Mouse (Mus musculus): ENCODE measurements at regions not wholly inside any gene's neighbourhood (a gene's known extent, or its start where the extent isn't known, plus 50 kb on each side); places are given as distances from the start of the nearest gene placed in this dataset.

DNA sequence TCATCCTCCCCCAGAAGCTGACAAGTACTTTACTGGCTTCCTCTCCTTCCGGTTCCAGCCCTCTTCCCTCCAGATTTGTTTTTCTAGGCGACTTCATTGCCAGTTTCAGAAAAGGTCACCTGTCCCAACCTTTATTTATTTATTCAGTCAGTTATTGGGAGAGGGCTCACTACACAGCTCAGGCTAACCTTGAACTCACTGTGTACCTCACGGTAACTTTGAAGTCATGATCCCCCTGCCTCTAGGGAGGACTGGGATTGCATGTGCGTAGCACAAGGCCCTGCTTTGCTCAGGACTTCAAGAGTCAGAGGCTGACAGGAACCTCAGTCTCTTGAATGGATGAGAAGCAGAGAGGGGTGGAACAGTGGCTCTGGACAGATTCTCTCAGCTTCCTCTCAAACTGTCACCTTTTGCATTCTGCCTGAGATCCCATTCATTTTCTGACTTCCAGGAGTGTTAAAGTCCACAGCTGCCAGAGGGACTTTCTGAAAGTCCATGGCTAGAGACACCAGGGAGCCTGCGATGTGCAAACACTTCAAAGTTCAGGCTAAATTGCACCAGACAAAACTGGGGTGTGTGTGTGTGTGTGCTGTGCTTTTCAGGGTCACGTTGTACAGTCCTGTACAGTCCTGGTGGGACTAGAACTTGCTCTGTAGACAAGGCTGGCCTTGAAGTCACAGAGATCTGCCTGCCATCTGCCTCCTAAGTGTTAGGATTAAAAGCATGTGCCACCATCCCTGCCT, 211.2 kb upstream of the Atp6ap2 start:
- TF ChIP-seq CTCF (IDR thresholded peaks at IDR 0.05; ENCODE audit: control insufficient read depth, insufficient read depth, insufficient read length) (no peak), MYOD1 (IDR thresholded peaks at IDR 0.05; ENCODE audit: control insufficient read depth, insufficient read length, low read depth) (no peak), CEBPB (IDR thresholded peaks at IDR 0.05; ENCODE audit: low read depth) (no peak)
- Histone ChIP-seq H3K4me3 (ENCODE audit: insufficient read depth, poor library complexity, severe bottlenecking) (no peak overlapping the region), H3K79me2 (ENCODE audit: control insufficient read depth, insufficient read depth) (no peaks in the 10 kb centered on the region), H3K79me3 (ENCODE audit: low read depth) (no peaks in the 10 kb centered on the region), H3K27me3 (ENCODE audit: control insufficient read depth, insufficient read depth, insufficient read length) (no peaks in the 10 kb centered on the region), H3ac (ENCODE audit: control insufficient read depth, insufficient read length, low read depth) (no peak overlapping the region), H3K36me3 (ENCODE audit: control insufficient read depth, insufficient read depth) (no peaks in the 10 kb centered on the region)

DNA sequence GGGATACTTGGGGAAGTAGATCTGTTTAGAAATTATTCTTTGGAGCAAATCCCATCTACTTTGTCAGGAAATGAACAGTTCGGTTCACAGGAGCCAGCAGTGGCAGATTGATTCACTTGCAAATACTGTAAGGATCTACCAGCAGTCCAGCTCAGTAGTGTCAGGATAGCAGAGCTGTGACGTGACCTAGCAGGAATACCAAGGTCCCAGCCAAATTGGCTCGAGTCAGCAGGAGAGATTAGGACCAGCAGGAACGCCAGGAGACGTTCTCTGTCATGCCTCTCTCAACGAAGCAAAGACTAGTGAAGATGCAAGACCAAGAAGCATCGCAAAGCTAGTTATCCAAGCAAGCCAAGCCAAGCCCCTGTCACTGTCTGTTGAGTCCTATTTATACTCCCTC, 210.2 kb upstream of the Atp6ap2 start:
- Histone ChIP-seq H3K79me3 (ENCODE audit: low read depth) (no peaks in the 10 kb centered on the region), H3K4me3 (ENCODE audit: insufficient read depth, poor library complexity, severe bottlenecking) (no peak overlapping the region), H3ac (ENCODE audit: control insufficient read depth, insufficient read length, low read depth) (no peak overlapping the region), H3K36me3 (ENCODE audit: control insufficient read depth, insufficient read depth) (no peaks in the 10 kb centered on the region), H3K79me2 (ENCODE audit: control insufficient read depth, insufficient read depth) (no peaks in the 10 kb centered on the region), H3K27me3 (ENCODE audit: control insufficient read depth, insufficient read depth, insufficient read length) (no peaks in the 10 kb centered on the region)
- no peak for TF ChIP-seq FOSL1 (IDR thresholded peaks at IDR 0.05; ENCODE audit: insufficient read depth, low read length, poor library complexity, severe bottlenecking)
- no peak for TF ChIP-seq CTCF (IDR thresholded peaks at IDR 0.05; ENCODE audit: control insufficient read depth, insufficient read depth, insufficient read length)
- TF ChIP-seq MYOD1 (IDR thresholded peaks at IDR 0.05; ENCODE audit: control insufficient read depth, insufficient read length, low read depth): no peak
- no peak for TF ChIP-seq MYOG (IDR thresholded peaks at IDR 0.05; ENCODE audit: control insufficient read depth, extremely low read depth, insufficient read length)
- TF ChIP-seq USF1 (IDR thresholded peaks at IDR 0.05; ENCODE audit: low read depth): no peak
- TF ChIP-seq MAX (IDR thresholded peaks at IDR 0.05): no peak
- TF ChIP-seq CEBPB (IDR thresholded peaks at IDR 0.05; ENCODE audit: low read depth): no peak

DNA sequence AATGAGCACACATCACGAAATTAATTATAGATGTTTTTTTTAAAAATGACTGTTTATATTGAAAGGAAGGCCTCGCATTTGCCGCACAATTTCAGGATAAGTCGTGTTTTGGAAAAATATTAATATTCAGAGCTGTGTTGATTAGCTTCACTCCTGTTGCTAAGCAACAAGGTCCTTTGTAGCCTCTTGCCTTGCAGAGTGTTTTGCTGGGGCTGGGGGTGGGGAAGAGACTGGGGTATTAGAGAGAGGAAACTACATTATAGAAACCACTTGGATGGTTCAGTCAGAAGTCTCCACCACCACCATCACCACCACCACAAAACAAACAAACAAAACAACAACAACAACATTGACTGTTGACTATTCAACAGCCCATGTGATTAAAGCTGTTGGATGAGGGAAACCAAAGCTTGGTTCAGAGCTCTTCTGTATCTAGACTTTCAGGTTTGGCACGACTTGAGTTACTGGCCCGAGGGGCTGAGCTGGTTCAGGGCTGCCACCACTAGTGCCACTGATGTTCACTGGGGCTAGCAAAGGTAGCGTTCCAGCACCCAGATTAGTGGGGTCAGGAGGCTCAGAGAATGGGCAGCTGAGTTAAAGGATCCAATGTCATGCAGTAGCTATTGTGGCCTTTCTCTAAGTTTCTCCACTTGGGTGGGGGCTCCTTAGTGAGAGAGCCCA, 195.3 kb upstream of the Atp6ap2 start:
- Histone ChIP-seq H3K27me3 (ENCODE audit: control insufficient read depth, insufficient read depth, insufficient read length) (no peaks in the 10 kb centered on the region), H3K79me3 (ENCODE audit: low read depth) (no peaks in the 10 kb centered on the region), H3K36me3 (ENCODE audit: control insufficient read depth, insufficient read depth) (no peaks in the 10 kb centered on the region), H3K79me2 (ENCODE audit: control insufficient read depth, insufficient read depth) (no peaks in the 10 kb centered on the region), H3ac (ENCODE audit: control insufficient read depth, insufficient read length, low read depth) (no peak overlapping the region), H3K4me3 (ENCODE audit: insufficient read depth, poor library complexity, severe bottlenecking) (no peak overlapping the region)
- TF ChIP-seq CTCF (IDR thresholded peaks at IDR 0.05; ENCODE audit: control insufficient read depth, insufficient read depth, insufficient read length): no peak
- no peak for TF ChIP-seq USF1 (IDR thresholded peaks at IDR 0.05; ENCODE audit: low read depth)
- no peak for TF ChIP-seq MYOG (IDR thresholded peaks at IDR 0.05; ENCODE audit: control insufficient read depth, extremely low read depth, insufficient read length)
- no peak for TF ChIP-seq MYOD1 (IDR thresholded peaks at IDR 0.05; ENCODE audit: control insufficient read depth, insufficient read length, low read depth)
- TF ChIP-seq FOSL1 (IDR thresholded peaks at IDR 0.05; ENCODE audit: insufficient read depth, low read length, poor library complexity, severe bottlenecking): no peak
- TF ChIP-seq CEBPB (IDR thresholded peaks at IDR 0.05; ENCODE audit: low read depth): no peak
- TF ChIP-seq MAX (IDR thresholded peaks at IDR 0.05): no peak

DNA sequence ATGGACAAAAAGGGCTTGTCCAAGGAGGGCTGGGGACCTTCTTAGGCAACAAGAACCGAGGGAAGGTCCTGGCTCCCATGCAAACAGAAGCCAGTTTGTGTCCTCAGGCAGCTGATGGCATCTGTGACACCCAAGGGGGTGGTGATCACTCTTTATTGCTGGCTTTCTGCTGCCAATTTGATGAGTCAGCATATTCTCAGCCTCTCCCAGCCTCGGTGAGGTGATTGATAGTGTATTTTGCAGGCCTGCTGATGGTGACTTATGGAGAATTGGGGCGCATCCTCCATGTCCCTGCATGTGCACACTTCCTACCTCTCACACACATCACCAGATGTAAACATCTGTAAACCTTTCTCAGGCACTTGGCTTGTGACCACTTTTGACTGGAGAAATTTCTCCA, 178.3 kb upstream of the Atp6ap2 start:
- Histone ChIP-seq H3K79me2 (ENCODE audit: control insufficient read depth, insufficient read depth) (no peaks in the 10 kb centered on the region), H3K36me3 (ENCODE audit: control insufficient read depth, insufficient read depth) (no peaks in the 10 kb centered on the region), H3K4me3 (ENCODE audit: insufficient read depth, poor library complexity, severe bottlenecking) (no peak overlapping the region), H3K79me3 (ENCODE audit: low read depth) (no peaks in the 10 kb centered on the region), H3K27me3 (ENCODE audit: control insufficient read depth, insufficient read depth, insufficient read length) (no peaks in the 10 kb centered on the region), H3ac (ENCODE audit: control insufficient read depth, insufficient read length, low read depth) (no peak overlapping the region)
- TF ChIP-seq MYOG (IDR thresholded peaks at IDR 0.05; ENCODE audit: control insufficient read depth, extremely low read depth, insufficient read length) (no peak), CEBPB (IDR thresholded peaks at IDR 0.05; ENCODE audit: low read depth) (no peak), MYOD1 (IDR thresholded peaks at IDR 0.05; ENCODE audit: control insufficient read depth, insufficient read length, low read depth) (no peak), USF1 (IDR thresholded peaks at IDR 0.05; ENCODE audit: low read depth) (no peak), FOSL1 (IDR thresholded peaks at IDR 0.05; ENCODE audit: insufficient read depth, low read length, poor library complexity, severe bottlenecking) (no peak), CTCF (IDR thresholded peaks at IDR 0.05; ENCODE audit: control insufficient read depth, insufficient read depth, insufficient read length) (no peak), MAX (IDR thresholded peaks at IDR 0.05) (no peak)

DNA sequence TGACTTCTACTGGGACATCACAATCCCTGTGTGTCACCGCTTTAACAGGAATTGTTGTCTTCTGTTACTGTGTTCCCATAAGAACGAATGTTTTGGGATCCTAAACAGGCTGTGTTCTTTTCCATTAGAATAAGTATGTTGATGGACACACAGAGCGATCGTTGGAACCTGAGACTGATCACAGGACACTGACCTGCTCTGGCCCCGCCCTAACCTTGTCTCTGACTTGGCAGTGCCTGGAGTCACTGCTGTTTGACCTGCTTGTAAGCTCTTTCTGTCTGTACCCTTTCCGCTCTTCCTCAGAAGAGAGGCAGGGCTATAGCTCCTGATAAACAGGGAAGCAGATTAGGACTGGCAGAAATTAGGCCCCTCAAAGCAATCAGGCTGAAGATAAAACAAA, 162.0 kb upstream of the Atp6ap2 start:
- TF ChIP-seq MAX (IDR thresholded peaks at IDR 0.05) (no peak), MYOG (IDR thresholded peaks at IDR 0.05; ENCODE audit: control insufficient read depth, extremely low read depth, insufficient read length) (no peak), CTCF (IDR thresholded peaks at IDR 0.05; ENCODE audit: control insufficient read depth, insufficient read depth, insufficient read length) (no peak), CEBPB (IDR thresholded peaks at IDR 0.05; ENCODE audit: low read depth) (no peak), USF1 (IDR thresholded peaks at IDR 0.05; ENCODE audit: low read depth) (no peak), FOSL1 (IDR thresholded peaks at IDR 0.05; ENCODE audit: insufficient read depth, low read length, poor library complexity, severe bottlenecking) (no peak), MYOD1 (IDR thresholded peaks at IDR 0.05; ENCODE audit: control insufficient read depth, insufficient read length, low read depth) (no peak)
- H3ac ChIP-seq (ENCODE audit: control insufficient read depth, insufficient read length, low read depth): no peak overlapping the region
- H3K79me2 ChIP-seq (ENCODE audit: control insufficient read depth, insufficient read depth): no peaks in the 10 kb centered on the region
- no peaks in the 10 kb centered on the region for H3K27me3 ChIP-seq (ENCODE audit: control insufficient read depth, insufficient read depth, insufficient read length)
- H3K4me3 ChIP-seq (ENCODE audit: insufficient read depth, poor library complexity, severe bottlenecking): no peak overlapping the region
- H3K79me3 ChIP-seq (ENCODE audit: low read depth): no peaks in the 10 kb centered on the region
- no peaks in the 10 kb centered on the region for H3K36me3 ChIP-seq (ENCODE audit: control insufficient read depth, insufficient read depth)

All from C2C12 (cell line).